Mouse (Mus musculus) cerebellum, adult 2 months (tissue): ENCODE results near the gene Plekhh2. TPM values are rescaled to one million over a fixed set of nuclear protein-coding genes. Genes with fewer than 3 reads are reported as not detected.
"Not testable (repeated sequence)": the region's sequence is repeated elsewhere in the genome, so short reads cannot be mapped to it uniquely, and the experiment has no call there.

Experiments
- DNase-seq, 2 experiments: peaks; one replicate each; pipeline ENCODE4 v3.0.0; 2021
- H3K27ac ChIP-seq: fragments of 200-500 bp; 2 replicates; pipeline ENCODE4 v1.5.1; 2012; ENCODE audit warnings: low read length, control low read depth, inconsistent platforms; ENCODE audit not compliant: insufficient read depth
- H3K27me3 ChIP-seq: fragments of 200-500 bp; 2 replicates; pipeline ENCODE4 v1.6.1; 2012; ENCODE audit warnings: inconsistent platforms, mild to moderate bottlenecking, low read length, moderate library complexity; ENCODE audit not compliant: control insufficient read depth, insufficient read depth
- H3K4me1 ChIP-seq: fragments of 200-500 bp; 2 replicates; pipeline ENCODE4 v1.6.1; 2011; ENCODE audit warnings: low read length; ENCODE audit not compliant: control insufficient read depth, insufficient read depth
- H3K4me3 ChIP-seq: fragments of 200-500 bp; replicated peaks from 2 replicates; pipeline ENCODE3; 2011; ENCODE audit warnings: mild to moderate bottlenecking, low read depth, low read length, control low read depth; ENCODE audit not compliant: insufficient read depth
- CTCF ChIP-seq: fragments of 200-500 bp; IDR thresholded peaks from 2 replicates; pipeline ENCODE4 v1.5.1; 2011; ENCODE audit warnings: low read depth, mild to moderate bottlenecking, control low read depth, low read length, moderate library complexity, borderline replicate concordance; ENCODE audit not compliant: insufficient read depth
- POLR2A ChIP-seq: fragments of 200-500 bp; IDR thresholded peaks from 2 replicates; pipeline ENCODE4 v1.6.1; 2011; ENCODE audit warnings: low read length, control low read depth, borderline replicate concordance; ENCODE audit not compliant: insufficient read depth
- WGBS: fragments of 180-500 bp; shearing (Covaris S2); methylation state at CpG from one replicate; pipeline ENCODE4 v1.1.7; 2018; 5-methylcytosine and 5-hydroxymethylcytosine counted together
- polyA plus RNA-seq: library from polyadenylated mRNA; depleted of rRNA; stranded (reverse); fragments of >200 nt; gene quantifications from 2 replicates; pipeline ENCODE4 v1.2.3, GENCODE M21; 2012

The Plekhh2 gene
- polyA plus RNA-seq, 1 experiment = 5.3 TPM

GRCm38 (mm10) chr17:84537966-84538365 lies 26.3 kb downstream of the Plekhh2 start:
- TF ChIP-seq POLR2A (no peak), CTCF (no peak)
- Histone ChIP-seq H3K4me1 (no peaks in the 10 kb centered on the region), H3K4me3 (no peak overlapping the region), H3K27me3 (no peaks in the 10 kb centered on the region), H3K27ac (no peak overlapping the region)
- WGBS = 52% methylated on average over 3 of the region's 3 CpGs
- DNase-seq = no peak

- Histone ChIP-seq H3K4me3 (no peak overlapping the region), H3K27ac (no peak overlapping the region), H3K4me1 (no peaks in the 10 kb centered on the region), H3K27me3 (no peaks in the 10 kb centered on the region)
- no peak for DNase-seq
- TF ChIP-seq CTCF (no peak), POLR2A (no peak)
- 67% methylated on average over 8 of the region's 8 CpGs for WGBS
Observed at GRCm38 (mm10) chr17:84540603-84541002, 28.9 kb downstream of the Plekhh2 start.

GRCm38 (mm10) chr17:84550902-84551877 lies 39.5 kb downstream of the Plekhh2 start:
- WGBS = 52% methylated on average over 5 of the region's 5 CpGs
- H3K27ac ChIP-seq = no peak overlapping the region
- no peak overlapping the region for H3K4me3 ChIP-seq
- TF ChIP-seq CTCF (no peak), POLR2A (no peak)
- H3K4me1 ChIP-seq = no peaks in the 10 kb centered on the region
- no peaks in the 10 kb centered on the region for H3K27me3 ChIP-seq
- DNase-seq = no peak

- Histone ChIP-seq H3K4me1 (no peaks in the 10 kb centered on the region), H3K4me3 (no peak overlapping the region), H3K27me3 (no peaks in the 10 kb centered on the region), H3K27ac (no peak overlapping the region)
- WGBS = 46% methylated on average over 5 of the region's 5 CpGs
- no peak for DNase-seq
- TF ChIP-seq POLR2A (no peak), CTCF (no peak)
Observed at GRCm38 (mm10) chr17:84552230-84552629, 40.5 kb downstream of the Plekhh2 start.

- DNase-seq, H3K27me3 ChIP-seq, H3K4me1 ChIP-seq, H3K27ac ChIP-seq, H3K4me3 ChIP-seq: not testable (repeated sequence)
Observed at GRCm38 (mm10) chr17:84564264-84564663, 52.6 kb downstream of the Plekhh2 start.

GRCm38 (mm10) chr17:84565762-84566161 lies 54.1 kb downstream of the Plekhh2 start:
- Histone ChIP-seq H3K27me3 (no peaks in the 10 kb centered on the region), H3K4me1 (no peaks in the 10 kb centered on the region; the same call in 1 of the 2 replicates), H3K27ac (no peak overlapping the region), H3K4me3 (no peak overlapping the region)
- DNase-seq = no peak
- 49% methylated on average over 6 of the region's 6 CpGs for WGBS
- TF ChIP-seq POLR2A = no peak
- TF ChIP-seq CTCF = no peak

- Histone ChIP-seq H3K4me1 (no peaks in the 10 kb centered on the region; the same call in 1 of the 2 replicates), H3K27ac (no peak overlapping the region), H3K27me3 (no peaks in the 10 kb centered on the region), H3K4me3 (no peak overlapping the region)
- no peak for DNase-seq
- WGBS = 64% methylated on average over 27 of the region's 27 CpGs
- no peak for TF ChIP-seq CTCF
- TF ChIP-seq POLR2A = no peak
Observed at GRCm38 (mm10) chr17:84566773-84567555, 55.3 kb downstream of the Plekhh2 start.
